Mouse (Mus musculus): ENCODE measurements around the gene Cdc45.

DNA sequence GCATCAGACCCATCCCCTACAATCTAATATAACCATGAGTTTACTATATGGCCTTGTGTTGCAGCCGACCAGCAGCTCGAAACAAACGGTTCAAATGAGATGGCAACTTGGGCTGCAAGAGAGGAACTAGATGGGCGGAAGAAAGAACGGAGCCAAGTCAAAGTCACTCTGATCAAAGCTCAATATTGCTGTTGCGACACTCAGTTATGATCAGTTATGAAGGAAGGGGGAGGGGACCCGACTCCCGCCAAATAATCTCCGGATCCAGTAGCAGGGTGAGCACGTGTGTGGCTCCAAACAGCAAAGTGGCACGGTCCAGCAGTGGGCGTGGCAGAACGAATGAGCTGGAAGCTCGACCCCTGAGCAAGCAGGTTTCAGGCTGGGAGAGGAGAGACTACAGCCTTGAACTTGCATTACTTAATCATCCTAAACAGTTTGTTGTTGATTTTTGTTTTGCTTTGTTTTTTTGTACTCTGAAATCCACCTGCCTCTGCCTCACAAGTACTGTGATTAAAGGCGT, 34.6 kb upstream of the Cdc45 start:
- TF ChIP-seq CTCF (IDR thresholded peaks at IDR 0.05; ENCODE audit: low read depth) (no peak), EP300 (IDR thresholded peaks at IDR 0.05; ENCODE audit: low read depth) (no peak)

Data from liver, postnatal 0 days (tissue).